Mouse (Mus musculus) ES-Bruce4 (cell line): Measurements from ENCODE around the gene Mypn. TPM values are rescaled to one million over a fixed set of nuclear protein-coding genes. Genes with fewer than 3 reads are reported as not detected.

Source experiments
- H3K27ac ChIP-seq: 2 replicates; pipeline ENCODE4 v1.5.1; 2012; ENCODE audit warnings: low read length, inconsistent platforms; ENCODE audit not compliant: insufficient read depth
- H3K27me3 ChIP-seq: 2 replicates; pipeline ENCODE4 v1.6.1; 2012; ENCODE audit warnings: mild to moderate bottlenecking, low read length, inconsistent platforms; ENCODE audit not compliant: control insufficient read depth, poor library complexity, insufficient read depth, severe bottlenecking
- H3K36me3 ChIP-seq: 2 replicates; pipeline ENCODE4 v1.6.1; 2012; ENCODE audit warnings: inconsistent platforms, mild to moderate bottlenecking, low read length, moderate library complexity; ENCODE audit not compliant: control insufficient read depth, poor library complexity, insufficient read depth, severe bottlenecking
- H3K4me1 ChIP-seq: one replicate; pipeline ENCODE4 v1.8.1; 2011; ENCODE audit warnings: low read length; ENCODE audit not compliant: control insufficient read depth, insufficient read depth
- H3K4me3 ChIP-seq: 2 replicates; pipeline ENCODE4 v1.5.1; 2011; ENCODE audit warnings: low read depth, mild to moderate bottlenecking, low read length
- H3K9ac ChIP-seq: 2 replicates; pipeline ENCODE4 v1.6.1; 2012; ENCODE audit warnings: low read depth, mild to moderate bottlenecking, inconsistent platforms; ENCODE audit not compliant: poor library complexity, severe bottlenecking
- H3K9me3 ChIP-seq: replicated peaks from 2 replicates; pipeline ENCODE4 v1.6.1; 2012; ENCODE audit warnings: mild to moderate bottlenecking, low read length, inconsistent platforms; ENCODE audit not compliant: control insufficient read depth, poor library complexity, insufficient read depth, severe bottlenecking
- CTCF ChIP-seq: IDR thresholded peaks from one replicate; pipeline ENCODE4 v1.8.1; 2011; ENCODE audit warnings: low read depth, low read length
- EP300 ChIP-seq: IDR thresholded peaks from 2 replicates; pipeline ENCODE4 v1.6.1; 2011; ENCODE audit warnings: low read depth, low read length; ENCODE audit not compliant: insufficient read depth
- POLR2A ChIP-seq: IDR thresholded peaks from one replicate; pipeline ENCODE4 v1.8.1; 2011; ENCODE audit warnings: low read length; ENCODE audit not compliant: insufficient read depth
- polyA plus RNA-seq: library from polyadenylated mRNA; stranded (reverse); fragments of >200 nt; gene quantifications from 2 replicates; pipeline ENCODE4 v1.2.4, GENCODE M21; 2011; ENCODE audit warnings: low read depth; ENCODE audit not compliant: missing spikeins, insufficient read depth, insufficient read length

Gene Mypn
- polyA plus RNA-seq, 1 experiment: 0.66 TPM

- peak within 1 kb of the TSS; percentile 91 for H3K9ac ChIP-seq
Measured at GRCm38 (mm10) chr10:63243493-63244054, 39.8 kb upstream of the Mypn start, which contains the start of gene Herc4. TSS of gene Herc4 (plus strand) at chr10:63243810.

GRCm38 (mm10) chr10:63242798-63243435 lies 39.2 kb upstream of the Mypn start:
- H3K9ac ChIP-seq: peak overlapping the region; percentile 49
- no peaks in the 10 kb centered on the region for H3K9me3 ChIP-seq
- no peak for TF ChIP-seq EP300
- TF ChIP-seq CTCF: no peak
- TF ChIP-seq POLR2A: no peak
- peaks cover 12% of the 10 kb centered on the region for H3K36me3 ChIP-seq
- H3K27ac ChIP-seq: no peak overlapping the region
- H3K4me1 ChIP-seq: peaks cover 4% of the 10 kb centered on the region
- H3K27me3 ChIP-seq: no peaks in the 10 kb centered on the region
- peak overlapping the region; percentile 33 for H3K4me3 ChIP-seq

More at GRCm38 (mm10) chr10:63243493-63244054, 39.8 kb upstream of the Mypn start, which contains the start of gene Herc4:
- Histone ChIP-seq H3K9me3 (no peaks in the 10 kb centered on the region), H3K4me1 (peaks cover 1% of the 10 kb centered on the region), H3K36me3 (peaks cover 15% of the 10 kb centered on the region), H3K4me3 (peak within 1 kb of the TSS; percentile 81), H3K27ac (peak within 1 kb of the TSS; percentile 47), H3K27me3 (no peaks in the 10 kb centered on the region)
- TF ChIP-seq POLR2A (peak; percentile 38), CTCF (no peak), EP300 (0 out of 2 replicates have a peak, but pooled peaks have one; percentile 45)

GRCm38 (mm10) chr10:63240868-63241271 lies 37.1 kb upstream of the Mypn start:
- no peak overlapping the region for H3K4me3 ChIP-seq
- H3K36me3 ChIP-seq: peaks cover 4% of the 10 kb centered on the region
- H3K27me3 ChIP-seq: no peaks in the 10 kb centered on the region
- H3K9ac ChIP-seq: no peak overlapping the region
- H3K4me1 ChIP-seq: peaks cover 3% of the 10 kb centered on the region
- no peaks in the 10 kb centered on the region for H3K9me3 ChIP-seq
- TF ChIP-seq CTCF: no peak
- no peak for TF ChIP-seq EP300
- no peak for TF ChIP-seq POLR2A
- no peak overlapping the region for H3K27ac ChIP-seq

- H3K27ac ChIP-seq: no peak overlapping the region
- no peak overlapping the region for H3K4me3 ChIP-seq
- peaks cover 2% of the 10 kb centered on the region for H3K4me1 ChIP-seq
- H3K9ac ChIP-seq: no peak overlapping the region
- no peaks in the 10 kb centered on the region for H3K9me3 ChIP-seq
- no peaks in the 10 kb centered on the region for H3K36me3 ChIP-seq
- H3K27me3 ChIP-seq: no peaks in the 10 kb centered on the region
- TF ChIP-seq POLR2A (no peak), CTCF (no peak), EP300 (no peak)
Measured at GRCm38 (mm10) chr10:63239848-63240247, 36.1 kb upstream of the Mypn start.

- H3K4me1 ChIP-seq: peaks cover 2% of the 10 kb centered on the region
- H3K27ac ChIP-seq: no peak overlapping the region
- no peak overlapping the region for H3K4me3 ChIP-seq
- TF ChIP-seq POLR2A: no peak
- no peak for TF ChIP-seq EP300
- TF ChIP-seq CTCF: no peak
- no peaks in the 10 kb centered on the region for H3K27me3 ChIP-seq
- no peaks in the 10 kb centered on the region for H3K36me3 ChIP-seq
- no peaks in the 10 kb centered on the region for H3K9me3 ChIP-seq
- no peak overlapping the region for H3K9ac ChIP-seq
Measured at GRCm38 (mm10) chr10:63238090-63238489, 34.3 kb upstream of the Mypn start.

- Histone ChIP-seq H3K27ac (no peak overlapping the region; the same call in 1 of the 2 replicates), H3K9me3 (no peaks in the 10 kb centered on the region), H3K9ac (no peak overlapping the region), H3K4me3 (no peak overlapping the region), H3K27me3 (no peaks in the 10 kb centered on the region), H3K4me1 (peaks cover 2% of the 10 kb centered on the region), H3K36me3 (no peaks in the 10 kb centered on the region)
- TF ChIP-seq POLR2A (no peak), CTCF (no peak), EP300 (no peak)
Measured at GRCm38 (mm10) chr10:63237206-63237605, 33.5 kb upstream of the Mypn start.
